Mouse (Mus musculus) embryonic fibroblast, embryonic 13.5 days (primary cell): ENCODE data around the gene Mtch1. TPM values are rescaled to one million over a fixed set of nuclear protein-coding genes. Genes with fewer than 3 reads are reported as not detected.
A peak's percentile ranks its signal among the peaks of the same experiment; 100 is the strongest.

ENCODE experiments used
- H3K27ac ChIP-seq: 2 replicates; pipeline ENCODE4 v1.5.1; 2012; ENCODE audit warnings: low read length, control low read depth, inconsistent platforms; ENCODE audit not compliant: insufficient read depth
- H3K4me1 ChIP-seq: 2 replicates; pipeline ENCODE4 v1.6.1; 2011; ENCODE audit warnings: low read length; ENCODE audit not compliant: control insufficient read depth, insufficient read depth
- H3K4me3 ChIP-seq: 2 replicates; pipeline ENCODE4 v1.5.1; 2011; ENCODE audit warnings: mild to moderate bottlenecking, control low read depth, low read length; ENCODE audit not compliant: insufficient read depth
- CTCF ChIP-seq: IDR thresholded peaks from 2 replicates; pipeline ENCODE4 v1.5.1; 2011; ENCODE audit warnings: mild to moderate bottlenecking, control low read depth, low read length, moderate library complexity, borderline replicate concordance; ENCODE audit not compliant: insufficient read depth
- POLR2A ChIP-seq: IDR thresholded peaks from 2 replicates; pipeline ENCODE4 v1.6.1; 2011; ENCODE audit warnings: low read depth, mild to moderate bottlenecking, control low read depth, low read length, moderate library complexity
- polyA plus RNA-seq: library from polyadenylated mRNA; stranded (reverse); fragments of >200 nt; gene quantifications from 2 replicates; pipeline ENCODE4 v1.2.4, GENCODE M21; 2011; ENCODE audit warnings: low read depth; ENCODE audit not compliant: missing spikeins, insufficient read length

Mtch1 gene
- polyA plus RNA-seq, 1 experiment, result 366 TPM

DNA sequence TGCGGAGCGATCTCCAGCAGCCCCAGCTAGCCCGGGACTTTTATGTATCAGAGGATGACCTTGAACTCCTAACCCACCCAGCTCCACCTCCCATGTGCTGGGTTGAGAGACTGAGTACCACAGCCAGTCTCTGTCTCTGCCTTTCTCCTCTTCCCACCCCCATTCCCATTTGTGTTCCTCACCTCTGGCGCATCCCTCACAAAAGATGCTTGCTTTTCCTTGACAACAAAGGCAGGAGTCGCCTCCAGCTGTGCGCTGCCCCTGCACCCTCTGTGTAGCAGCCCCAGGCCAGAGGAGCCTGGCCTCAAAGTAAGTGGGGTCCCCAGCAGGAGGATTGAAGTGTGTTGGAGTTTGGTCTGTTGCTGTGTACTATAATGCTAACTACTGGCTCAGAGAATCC is 38.0 kb upstream of the Mtch1 start:
- Histone ChIP-seq H3K27ac (no peak overlapping the region), H3K4me3 (no peak overlapping the region), H3K4me1 (no peaks in the 10 kb centered on the region)
- no peak for TF ChIP-seq POLR2A
- no peak for TF ChIP-seq CTCF

DNA sequence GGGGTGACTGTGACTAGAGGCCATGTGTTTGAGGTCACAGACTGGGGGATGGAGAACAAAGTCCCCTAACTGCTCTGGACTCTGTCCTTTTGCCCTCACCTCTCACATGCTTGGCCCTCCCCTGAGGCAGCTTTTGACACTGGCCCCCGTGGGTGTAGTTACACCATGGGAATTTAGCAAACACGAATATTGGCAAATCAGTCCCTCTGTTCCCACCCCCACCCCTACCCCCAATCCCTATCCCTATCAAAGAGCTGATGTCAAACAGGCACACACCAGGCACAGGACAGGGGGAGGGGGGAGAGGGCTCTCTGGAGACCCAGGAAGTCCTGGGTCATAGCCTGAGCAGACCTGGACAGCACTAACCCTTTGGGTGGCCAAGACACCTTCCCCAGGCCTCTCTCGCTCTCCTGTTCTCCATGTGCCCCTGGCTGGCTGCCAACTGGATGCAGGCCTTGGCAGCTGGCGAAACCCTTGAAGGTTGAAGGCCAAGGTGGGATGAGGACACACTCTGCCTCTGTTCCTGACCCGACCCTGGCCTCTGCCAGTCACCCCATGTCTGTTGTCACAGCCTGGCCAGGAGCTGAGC is 37.2 kb upstream of the Mtch1 start:
- Histone ChIP-seq H3K4me3 (no peak overlapping the region), H3K27ac (no peak overlapping the region), H3K4me1 (no peaks in the 10 kb centered on the region)
- TF ChIP-seq POLR2A, result no peak
- TF ChIP-seq CTCF, result no peak

DNA sequence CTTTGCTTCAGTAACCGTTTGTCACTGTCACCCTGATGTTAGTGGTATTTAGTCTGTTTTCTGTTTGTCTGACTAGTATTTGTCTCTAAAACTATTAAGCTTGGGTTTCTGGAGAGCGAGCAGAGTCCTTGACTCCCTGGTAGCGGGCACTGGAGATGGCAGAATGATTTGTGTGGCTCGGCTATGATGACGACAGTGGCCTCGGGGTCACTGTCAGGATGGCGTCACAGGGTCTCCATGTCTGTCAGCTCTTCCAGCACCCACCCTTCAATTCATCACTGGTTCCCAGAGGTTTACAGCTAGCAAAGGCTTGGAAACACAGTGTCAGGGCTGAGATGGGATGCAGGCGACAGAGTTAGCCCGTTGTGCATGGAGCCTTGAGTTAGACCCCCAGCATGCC is 36.2 kb upstream of the Mtch1 start:
- no peak for TF ChIP-seq CTCF
- no peak overlapping the region for H3K4me3 ChIP-seq
- H3K4me1 ChIP-seq, result no peaks in the 10 kb centered on the region
- H3K27ac ChIP-seq, result no peak overlapping the region

DNA sequence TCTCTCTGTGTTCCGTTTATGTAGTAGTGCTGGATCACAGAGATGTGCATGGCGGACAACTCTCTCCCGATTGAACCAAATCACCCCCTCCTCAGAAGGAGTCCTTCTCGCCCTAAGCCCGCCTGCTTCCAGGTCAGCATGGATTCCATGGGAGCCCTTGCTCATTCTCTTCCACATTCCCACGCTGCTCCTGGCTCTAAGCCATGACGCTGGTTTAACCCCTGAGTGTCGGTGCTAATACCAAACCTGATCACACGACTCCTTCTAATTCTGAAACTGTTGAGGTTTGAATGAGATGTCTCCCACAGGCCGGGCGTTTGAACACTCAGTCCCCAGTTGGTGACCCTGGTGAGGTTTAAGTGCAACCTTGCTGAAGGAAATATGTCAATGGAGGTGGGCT is 34.7 kb upstream of the Mtch1 start:
- TF ChIP-seq POLR2A (no peak), CTCF (no peak)
- H3K4me3 ChIP-seq, result no peak overlapping the region
- no peak overlapping the region for H3K27ac ChIP-seq
- no peaks in the 10 kb centered on the region for H3K4me1 ChIP-seq

DNA sequence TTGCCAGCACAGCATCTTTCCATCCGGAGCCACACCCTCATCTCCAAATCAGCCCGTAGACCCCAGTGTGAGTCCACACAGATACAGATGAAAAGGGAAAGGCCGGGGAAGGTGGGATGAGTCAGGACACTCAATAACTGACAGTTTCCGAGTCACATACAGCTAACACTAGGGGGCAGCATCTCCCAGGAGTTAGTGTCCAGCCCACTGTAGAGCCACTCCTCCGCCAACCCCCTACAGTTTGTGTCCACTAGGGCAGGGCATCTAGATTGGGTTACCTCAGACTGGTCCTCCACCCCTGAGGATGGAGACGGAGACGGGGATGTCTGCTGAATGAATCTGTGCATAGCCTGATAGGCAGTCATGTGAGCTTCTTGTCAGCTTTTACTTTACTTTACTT is 33.7 kb upstream of the Mtch1 start:
- H3K4me1 ChIP-seq, result no peaks in the 10 kb centered on the region
- no peak overlapping the region for H3K27ac ChIP-seq
- no peak overlapping the region for H3K4me3 ChIP-seq
- TF ChIP-seq CTCF (peak; percentile 73), POLR2A (no peak)

DNA sequence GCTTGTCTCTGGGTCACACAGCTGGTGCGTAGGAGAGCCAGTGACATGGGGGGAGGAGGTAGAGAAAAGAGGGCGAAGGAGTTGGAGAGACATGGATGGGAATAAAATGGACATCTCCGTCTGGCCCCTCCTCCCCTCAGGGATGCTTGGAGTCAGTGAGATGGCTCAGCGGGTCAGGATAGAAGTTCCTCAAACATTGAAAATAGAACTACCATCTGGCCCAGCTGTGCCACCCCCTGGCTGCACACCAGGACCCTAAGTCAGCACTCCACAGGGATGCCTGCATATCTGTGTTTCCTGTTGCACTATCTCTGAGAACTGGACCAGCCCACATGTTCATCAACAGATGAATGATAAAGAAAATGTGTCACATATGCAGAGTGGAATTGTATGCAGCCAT is 32.5 kb upstream of the Mtch1 start:
- Histone ChIP-seq H3K27ac (no peak overlapping the region), H3K4me1 (no peaks in the 10 kb centered on the region), H3K4me3 (no peak overlapping the region)
- no peak for TF ChIP-seq POLR2A
- no peak for TF ChIP-seq CTCF

DNA sequence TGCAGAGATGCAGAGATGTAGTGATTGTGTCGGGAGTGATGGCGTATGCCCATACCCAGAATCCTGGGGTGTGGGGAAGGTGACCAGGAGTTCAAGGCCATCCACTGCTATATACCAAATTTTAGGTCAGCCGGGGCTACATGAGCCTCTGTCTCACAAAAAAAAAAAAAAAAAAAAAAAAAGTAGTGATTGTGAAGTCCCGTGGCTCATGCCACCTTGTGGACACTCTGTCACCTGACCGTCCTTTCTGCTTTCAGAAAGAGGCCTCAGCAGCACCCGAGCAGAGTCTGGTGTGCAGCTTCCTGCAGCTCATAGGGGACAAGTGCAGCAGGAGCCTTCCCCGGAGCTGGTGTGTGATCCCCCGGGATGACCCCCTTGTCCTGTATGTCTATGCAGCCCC is 30.3 kb upstream of the Mtch1 start:
- Histone ChIP-seq H3K4me3 (no peak overlapping the region), H3K27ac (no peak overlapping the region), H3K4me1 (no peaks in the 10 kb centered on the region)
- no peak for TF ChIP-seq CTCF
- no peak for TF ChIP-seq POLR2A

DNA sequence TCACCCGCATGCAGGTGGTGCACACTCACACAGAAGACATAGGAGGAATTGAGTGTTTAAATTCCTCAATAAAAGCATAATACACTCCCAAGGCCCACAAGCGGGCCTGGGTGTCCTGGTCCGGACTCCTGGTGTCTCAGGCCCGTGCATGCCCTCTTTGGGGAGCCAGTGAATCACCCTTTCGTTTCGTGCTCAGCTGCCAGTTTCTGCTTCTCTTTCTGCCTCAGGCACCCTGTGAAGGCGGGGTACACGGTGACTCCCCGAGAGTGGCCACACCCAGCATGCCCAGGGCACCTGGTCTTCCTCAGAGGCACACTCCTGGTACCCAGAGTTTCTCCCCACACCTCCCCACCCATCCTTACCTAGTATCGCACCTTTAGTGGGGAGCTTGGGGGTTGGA is 28.1 kb upstream of the Mtch1 start:
- no peaks in the 10 kb centered on the region for H3K4me1 ChIP-seq
- no peak for TF ChIP-seq POLR2A
- TF ChIP-seq CTCF, result no peak
- no peak overlapping the region for H3K4me3 ChIP-seq
- no peak overlapping the region for H3K27ac ChIP-seq

DNA sequence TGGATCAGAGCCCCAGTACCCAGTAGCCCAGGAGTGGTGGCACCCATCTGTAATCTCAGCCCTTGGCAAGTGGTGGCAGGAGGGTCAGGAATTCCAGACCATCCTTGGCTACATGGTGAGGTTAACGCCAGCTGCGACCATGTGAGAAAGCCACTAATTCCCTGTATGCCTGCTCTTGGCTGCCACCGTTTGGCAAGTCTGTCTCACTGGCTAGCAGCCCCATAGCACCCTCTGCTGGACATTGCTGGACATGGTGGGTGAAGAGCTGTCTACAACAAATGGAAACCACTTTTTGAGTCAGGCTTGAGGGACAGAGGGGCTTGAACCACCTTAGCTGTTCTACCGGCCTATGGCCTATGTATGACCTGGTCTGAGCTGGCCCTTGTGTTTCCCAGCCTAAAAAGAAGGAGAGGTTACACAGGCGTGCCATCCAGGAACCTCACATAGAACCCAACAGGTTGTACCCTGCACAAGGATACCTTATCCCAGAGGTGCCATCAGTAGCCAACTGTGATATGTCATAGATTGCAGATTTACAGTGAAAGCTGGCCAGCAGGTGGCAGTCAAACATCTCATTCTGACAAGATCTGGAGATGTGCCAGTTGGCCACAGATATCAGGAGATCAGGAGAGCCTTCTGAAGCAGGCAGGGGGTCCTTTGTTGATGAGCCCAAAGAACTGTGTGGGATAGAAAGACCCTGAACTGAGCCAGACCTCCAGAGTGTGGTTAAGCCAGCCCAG is 23.4 kb upstream of the Mtch1 start:
- H3K4me1 ChIP-seq, result no peaks in the 10 kb centered on the region
- no peak overlapping the region for H3K27ac ChIP-seq
- TF ChIP-seq CTCF (peak; percentile 100), POLR2A (no peak)
- no peak overlapping the region for H3K4me3 ChIP-seq

DNA sequence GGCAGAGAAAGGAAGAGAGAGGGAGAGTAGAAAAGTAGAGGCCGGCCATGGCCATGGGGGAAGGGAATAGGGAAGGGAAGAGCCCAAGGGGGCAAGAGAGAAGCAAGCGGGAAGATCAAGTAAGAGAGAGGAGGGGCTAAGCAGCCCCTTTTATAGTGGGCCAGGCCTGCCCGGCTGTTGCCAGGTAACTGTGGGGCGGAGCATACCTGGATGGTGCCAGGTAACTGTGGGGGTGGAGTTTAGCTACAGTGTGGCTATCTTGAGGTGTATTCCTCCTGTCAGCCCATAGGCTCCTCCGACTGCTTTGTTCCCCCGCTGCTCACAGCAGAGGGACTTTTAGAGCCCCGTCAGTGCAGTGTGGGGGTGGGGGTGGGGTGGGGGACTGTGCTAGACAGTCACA is 21.0 kb upstream of the Mtch1 start:
- TF ChIP-seq POLR2A (no peak), CTCF (no peak)
- Histone ChIP-seq H3K27ac (no peak overlapping the region), H3K4me1 (no peaks in the 10 kb centered on the region), H3K4me3 (no peak overlapping the region)

DNA sequence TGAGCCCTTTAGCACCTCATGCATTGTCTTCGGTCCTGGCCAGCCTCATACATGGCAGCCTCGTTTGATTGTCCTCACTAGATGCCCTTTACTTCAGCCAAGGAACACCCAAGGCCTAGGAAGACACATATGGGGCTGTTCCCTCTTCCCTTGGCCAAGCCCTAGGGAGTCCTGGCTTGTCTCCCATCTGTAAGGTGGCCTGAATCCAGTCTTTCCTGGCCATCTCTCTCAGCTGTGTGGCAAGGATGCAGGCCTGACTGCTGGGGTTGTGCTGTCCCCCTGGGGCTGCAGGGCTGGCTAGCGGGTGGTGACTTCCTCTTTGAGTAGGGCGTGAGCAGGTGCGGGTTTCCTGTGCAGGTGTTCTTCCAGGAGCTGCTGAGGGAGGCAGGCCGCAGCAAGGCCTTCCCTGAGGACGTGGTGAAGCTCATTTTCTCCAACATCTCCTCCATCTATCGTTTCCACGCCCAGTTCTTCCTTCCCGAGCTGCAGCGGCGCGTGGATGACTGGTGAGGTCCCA is 17.4 kb upstream of the Mtch1 start:
- TF ChIP-seq POLR2A, result no peak
- TF ChIP-seq CTCF, result no peak
- Histone ChIP-seq H3K27ac (no peak overlapping the region), H3K4me3 (no peak overlapping the region), H3K4me1 (no peaks in the 10 kb centered on the region)
